Mouse (Mus musculus) urinary bladder, postnatal 10 days (tissue): Measurements from ENCODE around the gene Ssbp3.

Source experiments
- DNase-seq: peaks from one replicate; pipeline ENCODE4 v3.0.0; 2022; ENCODE audit warnings: low spot score

The Ssbp3 gene

GRCm38 (mm10) chr4:107096841-107097373, 186.4 kb downstream of the Ssbp3 start, which contains the start of gene Cdcp2:
Cdcp2 (plus strand) TSS chr4:107096891.
- no peak for DNase-seq

GRCm38 (mm10) chr4:107097871-107098270, 187.4 kb downstream of the Ssbp3 start:
- DNase-seq: no peak

GRCm38 (mm10) chr4:107098375-107098774, 187.9 kb downstream of the Ssbp3 start:
- no peak for DNase-seq

GRCm38 (mm10) chr4:107098791-107099525, 188.5 kb downstream of the Ssbp3 start:
- DNase-seq: no peak
